Mouse (Mus musculus) spleen, postnatal 10 days (tissue): ENCODE data around the gene Slc38a1.

Experiments used
- DNase-seq, 2 experiments: peaks; one replicate each; pipeline ENCODE4 v3.0.0; 2021 to 2022; ENCODE audit warnings: low spot score in 2 of 2

The Slc38a1 gene

GRCm38 (mm10) chr15:96562521-96562920 lies 80.2 kb downstream of the Slc38a1 start:
- DNase-seq = no peak

GRCm38 (mm10) chr15:96560576-96561298 lies 82.0 kb downstream of the Slc38a1 start:
- DNase-seq = no peak

GRCm38 (mm10) chr15:96551569-96552380 lies 90.9 kb downstream of the Slc38a1 start:
- DNase-seq = peak; percentile 24 to 43

GRCm38 (mm10) chr15:96551107-96551506 lies 91.6 kb downstream of the Slc38a1 start:
- DNase-seq = no peak

GRCm38 (mm10) chr15:96548363-96548762 lies 94.3 kb downstream of the Slc38a1 start:
- no peak for DNase-seq

GRCm38 (mm10) chr15:96547256-96548195 lies 95.2 kb downstream of the Slc38a1 start:
- no peak for DNase-seq

- DNase-seq = peak in 1 of 2 experiments; percentile 76
These were observed 99.4 kb downstream of the Slc38a1 start for GRCm38 (mm10) chr15:96543181-96543828.

- DNase-seq = no peak
These were observed 100.6 kb downstream of the Slc38a1 start for GRCm38 (mm10) chr15:96542135-96542534.

GRCm38 (mm10) chr15:96537272-96537671 lies 105.4 kb downstream of the Slc38a1 start:
- DNase-seq = no peak

GRCm38 (mm10) chr15:96536412-96536811 lies 106.3 kb downstream of the Slc38a1 start:
- no peak for DNase-seq

- no peak for DNase-seq
These were observed 115.0 kb downstream of the Slc38a1 start for GRCm38 (mm10) chr15:96527686-96528085.

- DNase-seq = no peak
These were observed 118.4 kb downstream of the Slc38a1 start for GRCm38 (mm10) chr15:96524239-96524738.
